Mouse (Mus musculus): ENCODE data around the gene Nfya. TPM values are rescaled to one million over a fixed set of nuclear protein-coding genes. Genes with fewer than 3 reads are reported as not detected.

The Nfya gene
- polyA plus RNA-seq, 1 experiment from 2014 or later, result 9.1 TPM

DNA sequence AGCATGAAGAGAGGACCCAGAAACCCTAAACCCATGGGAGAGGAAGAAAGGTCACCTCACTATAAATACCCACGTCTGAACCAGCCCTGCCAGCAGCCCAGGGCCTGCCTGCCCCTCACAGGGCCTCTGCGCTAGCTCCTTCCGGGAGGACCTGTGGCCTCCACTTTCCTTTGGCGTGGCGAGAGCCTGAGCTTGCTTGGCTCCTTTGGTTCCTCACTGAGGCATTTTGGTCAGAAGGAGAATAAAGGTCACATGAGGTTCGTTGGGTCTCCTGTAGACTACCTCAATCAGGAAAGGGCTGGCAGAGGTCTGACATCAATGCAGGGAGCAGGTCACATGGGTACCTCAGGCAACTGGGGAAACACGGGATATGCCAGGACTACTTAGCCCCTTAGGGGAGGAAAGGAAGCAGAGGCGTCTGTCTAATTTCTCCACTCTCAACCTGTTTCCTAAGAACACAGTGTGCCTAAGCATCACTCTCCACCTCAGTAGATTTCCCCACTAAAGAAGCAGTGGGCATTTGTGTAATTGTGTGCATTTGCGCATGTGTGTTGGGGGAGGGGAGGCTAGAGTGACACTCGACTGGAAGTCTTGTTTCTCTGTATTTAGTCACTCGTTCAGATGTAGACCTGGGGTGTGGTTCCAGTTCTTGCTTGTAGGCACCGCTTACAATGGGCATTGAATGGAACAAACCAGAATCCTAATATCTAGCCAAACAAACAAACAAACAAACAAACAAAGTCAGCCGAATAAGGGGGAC lies 17.5 kb upstream of the Nfya start:
- H3K4me1 ChIP-seq, result peaks cover 7% of the 10 kb centered on the region
- 74% methylated on average over 13 of the region's 13 CpGs for WGBS
- no peak overlapping the region for H3K27ac ChIP-seq (replicated peaks)
- no peak for ATAC-seq (ENCODE audit: low FRiP score)
- H3K36me3 ChIP-seq, result no peaks in the 10 kb centered on the region
- H3K4me3 ChIP-seq (replicated peaks), result no peak overlapping the region
- no peak overlapping the region for H3K4me2 ChIP-seq
- H3K27me3 ChIP-seq (replicated peaks), result no peaks in the 10 kb centered on the region
- H3K9ac ChIP-seq (replicated peaks), result no peak overlapping the region
- no peaks in the 10 kb centered on the region for H3K9me3 ChIP-seq (replicated peaks)

GRCm38 (mm10) chr17:48425823-48426612 lies 16.3 kb upstream of the Nfya start:
- 51% methylated on average over 9 of the region's 9 CpGs for WGBS
- H3K4me2 ChIP-seq, result no peak overlapping the region

DNA sequence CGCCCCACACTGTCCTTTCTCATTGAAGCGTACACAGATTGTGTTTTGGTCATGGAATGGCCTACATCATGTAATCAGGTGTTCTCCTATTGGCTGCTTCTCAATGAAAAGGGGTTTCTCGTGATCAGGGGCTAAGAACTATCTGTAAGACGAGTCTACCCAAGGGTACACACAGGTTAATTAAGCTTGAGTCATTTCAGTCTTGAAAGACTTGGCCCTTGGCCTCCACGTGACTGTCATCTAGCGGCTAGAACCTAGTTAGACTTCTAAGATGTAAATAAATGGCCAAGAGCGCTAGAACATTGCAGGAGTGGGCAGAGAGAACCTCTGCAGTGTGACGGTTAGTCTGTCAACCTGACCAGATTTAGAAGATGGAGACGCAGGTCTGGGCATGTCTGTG lies 14.5 kb upstream of the Nfya start:
- Histone ChIP-seq H3K36me3 (no peaks in the 10 kb centered on the region), H3K27ac (replicated peaks) (no peak overlapping the region), H3K4me2 (no peak overlapping the region), H3K9ac (replicated peaks) (no peak overlapping the region), H3K9me3 (replicated peaks) (no peaks in the 10 kb centered on the region), H3K4me3 (replicated peaks) (no peak overlapping the region), H3K27me3 (replicated peaks) (no peaks in the 10 kb centered on the region), H3K4me1 (peaks cover 7% of the 10 kb centered on the region)
- ATAC-seq (ENCODE audit: low FRiP score), result no peak
- 92% methylated on average over 9 of the region's 9 CpGs for WGBS

More at GRCm38 (mm10) chr17:48425823-48426612, 16.3 kb upstream of the Nfya start:
- Histone ChIP-seq H3K4me1 (peaks cover 7% of the 10 kb centered on the region), H3K27ac (replicated peaks) (no peak overlapping the region), H3K27me3 (replicated peaks) (no peaks in the 10 kb centered on the region), H3K36me3 (no peaks in the 10 kb centered on the region), H3K9ac (replicated peaks) (no peak overlapping the region), H3K4me3 (replicated peaks) (no peak overlapping the region), H3K9me3 (replicated peaks) (no peaks in the 10 kb centered on the region)
- ATAC-seq (ENCODE audit: low FRiP score), result no peak

DNA sequence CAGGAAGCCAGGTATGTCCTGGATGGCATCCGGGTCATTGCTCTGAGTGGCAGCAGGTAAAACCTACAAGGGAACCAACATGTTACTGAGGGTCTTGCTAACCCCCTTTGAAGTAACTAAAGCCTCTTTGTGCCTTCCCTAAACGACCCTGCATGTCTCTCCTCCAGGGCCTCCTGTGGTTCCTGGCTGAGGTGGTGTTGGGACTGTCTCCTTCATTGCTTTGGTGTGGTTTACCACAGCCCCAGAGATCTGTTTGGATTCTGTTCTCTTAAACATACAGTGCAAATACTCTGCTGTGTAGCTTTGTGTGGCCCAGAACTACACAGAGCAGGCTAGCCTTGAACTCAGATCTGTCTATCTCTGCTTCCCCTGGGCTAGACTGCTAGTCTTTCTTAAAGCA lies 9.9 kb upstream of the Nfya start:
- no peak overlapping the region for H3K9ac ChIP-seq (replicated peaks)
- no peaks in the 10 kb centered on the region for H3K27me3 ChIP-seq (replicated peaks)
- H3K4me1 ChIP-seq, result no peaks in the 10 kb centered on the region
- WGBS, result 64% methylated on average over 2 of the region's 2 CpGs
- peaks cover 6% of the 10 kb centered on the region; the same call in 1 of the 2 replicates for H3K36me3 ChIP-seq
- no peak overlapping the region for H3K4me3 ChIP-seq (replicated peaks)
- H3K9me3 ChIP-seq (replicated peaks), result no peaks in the 10 kb centered on the region
- no peak for ATAC-seq (ENCODE audit: low FRiP score)
- H3K27ac ChIP-seq (replicated peaks), result no peak overlapping the region
- H3K4me2 ChIP-seq, result no peak overlapping the region

GRCm38 (mm10) chr17:48418781-48419180 lies 9.1 kb upstream of the Nfya start:
- no peaks in the 10 kb centered on the region for H3K4me1 ChIP-seq
- no peaks in the 10 kb centered on the region for H3K9me3 ChIP-seq (replicated peaks)
- H3K27ac ChIP-seq (replicated peaks), result no peak overlapping the region
- ATAC-seq (ENCODE audit: low FRiP score), result no peak
- H3K4me2 ChIP-seq, result no peak overlapping the region
- no peaks in the 10 kb centered on the region for H3K27me3 ChIP-seq (replicated peaks)
- 100% methylated on average over 1 of the region's 1 CpGs for WGBS
- no peak overlapping the region for H3K9ac ChIP-seq (replicated peaks)
- H3K4me3 ChIP-seq (replicated peaks), result no peak overlapping the region
- H3K36me3 ChIP-seq, result peaks cover 10% of the 10 kb centered on the region; the same call in 1 of the 2 replicates

DNA sequence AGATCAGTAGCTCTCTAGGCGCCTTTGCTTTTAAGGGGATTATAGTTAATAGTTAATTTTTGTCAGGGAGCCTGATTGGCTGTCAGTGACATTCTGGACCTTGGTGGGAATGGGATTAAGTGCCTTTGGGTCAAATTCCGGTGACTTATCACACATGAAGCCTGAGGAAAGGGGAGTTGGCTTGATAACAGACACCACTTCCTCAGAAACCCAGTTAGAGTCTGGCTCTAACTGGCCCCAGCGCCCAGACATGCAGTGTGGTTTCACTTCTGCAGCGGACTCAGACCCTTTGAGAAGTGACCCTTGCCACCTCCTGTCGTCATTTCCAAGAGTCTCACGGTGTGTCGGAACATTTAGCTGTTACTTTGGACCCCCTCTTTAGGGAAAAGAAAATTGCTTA lies 8.5 kb upstream of the Nfya start:
- Histone ChIP-seq H3K4me1 (no peaks in the 10 kb centered on the region), H3K4me3 (replicated peaks) (no peak overlapping the region), H3K36me3 (peaks cover 10% of the 10 kb centered on the region; the same call in 1 of the 2 replicates), H3K9ac (replicated peaks) (no peak overlapping the region), H3K4me2 (no peak overlapping the region), H3K9me3 (replicated peaks) (no peaks in the 10 kb centered on the region), H3K27me3 (replicated peaks) (no peaks in the 10 kb centered on the region), H3K27ac (replicated peaks) (no peak overlapping the region)
- ATAC-seq (ENCODE audit: low FRiP score), result no peak
- WGBS, result 86% methylated on average over 7 of the region's 7 CpGs

GRCm38 (mm10) chr17:48417521-48417920 lies 7.8 kb upstream of the Nfya start:
- peaks cover 10% of the 10 kb centered on the region; the same call in 1 of the 2 replicates for H3K36me3 ChIP-seq
- no peaks in the 10 kb centered on the region for H3K27me3 ChIP-seq (replicated peaks)
- H3K27ac ChIP-seq (replicated peaks), result no peak overlapping the region
- no peak overlapping the region for H3K9ac ChIP-seq (replicated peaks)
- ATAC-seq (ENCODE audit: low FRiP score), result no peak
- no peak overlapping the region for H3K4me2 ChIP-seq
- H3K4me1 ChIP-seq, result no peaks in the 10 kb centered on the region
- no peaks in the 10 kb centered on the region for H3K9me3 ChIP-seq (replicated peaks)
- WGBS, result 97% methylated on average over 6 of the region's 6 CpGs
- H3K4me3 ChIP-seq (replicated peaks), result no peak overlapping the region

DNA sequence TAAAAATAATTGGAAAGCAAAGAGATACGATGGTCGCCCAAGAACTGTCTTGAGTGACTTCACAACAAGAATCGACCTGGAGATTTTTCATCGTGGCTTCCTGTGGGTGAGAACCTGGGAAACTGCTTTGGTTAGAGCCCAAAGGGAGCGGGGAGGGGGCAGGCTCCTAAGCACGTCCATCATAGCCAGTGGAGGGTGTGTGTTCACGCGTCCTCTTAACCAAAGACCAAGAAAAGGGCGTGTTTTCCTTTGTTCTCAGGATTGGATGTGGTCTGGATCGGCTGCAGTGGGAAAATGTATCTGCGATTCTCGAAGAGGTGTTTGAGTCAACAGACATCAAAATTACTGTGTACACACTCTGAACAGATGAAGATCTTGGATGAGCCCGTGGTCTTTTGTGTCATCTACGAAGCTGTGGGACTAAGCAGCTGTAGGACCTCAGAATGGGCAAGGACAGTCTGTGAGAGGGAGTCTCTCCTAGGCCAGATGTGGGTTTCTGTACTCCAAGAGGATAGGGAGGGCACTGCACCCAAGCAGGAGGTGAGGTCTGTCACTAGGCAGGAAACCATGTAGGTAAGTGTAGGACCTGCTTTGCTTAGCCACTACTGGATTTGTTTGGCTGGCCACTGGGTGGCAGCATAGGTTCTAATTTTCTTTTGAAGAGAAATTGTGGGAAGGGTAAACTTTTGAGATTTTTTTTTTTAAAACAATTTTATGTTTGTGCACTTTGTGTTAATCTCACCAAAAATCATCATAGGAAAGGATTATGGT lies 6.9 kb upstream of the Nfya start:
- Histone ChIP-seq H3K9ac (replicated peaks) (no peak overlapping the region), H3K27me3 (replicated peaks) (no peaks in the 10 kb centered on the region), H3K4me2 (no peak overlapping the region), H3K4me1 (peaks cover 6% of the 10 kb centered on the region), H3K36me3 (peaks cover 10% of the 10 kb centered on the region; the same call in 1 of the 2 replicates), H3K9me3 (replicated peaks) (no peaks in the 10 kb centered on the region), H3K27ac (replicated peaks) (no peak overlapping the region), H3K4me3 (replicated peaks) (no peak overlapping the region)
- 89% methylated on average over 14 of the region's 14 CpGs for WGBS
- ATAC-seq (ENCODE audit: low FRiP score), result peak; percentile 79

DNA sequence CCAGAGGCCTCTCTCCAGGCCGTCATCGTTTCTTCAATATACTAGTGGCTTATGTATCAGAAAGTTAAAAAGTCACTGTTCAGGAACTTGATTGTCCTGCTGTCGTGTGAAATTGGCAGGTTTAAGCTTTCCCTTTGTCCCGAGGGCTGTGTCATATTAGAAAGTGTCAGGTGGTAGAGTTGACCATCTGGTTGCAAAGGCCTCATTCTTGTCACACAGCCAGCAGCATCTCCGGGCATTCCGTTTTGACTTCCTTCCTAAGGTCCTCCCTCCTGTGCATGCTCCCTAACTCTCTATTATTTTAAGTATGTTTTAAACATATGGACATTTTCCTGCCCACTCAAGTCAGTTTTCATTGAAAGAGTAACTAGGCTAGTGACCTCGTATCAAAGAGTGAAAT lies 6.3 kb upstream of the Nfya start:
- H3K9me3 ChIP-seq (replicated peaks), result no peaks in the 10 kb centered on the region
- no peaks in the 10 kb centered on the region for H3K27me3 ChIP-seq (replicated peaks)
- H3K27ac ChIP-seq (replicated peaks), result no peak overlapping the region
- peaks cover 12% of the 10 kb centered on the region for H3K4me1 ChIP-seq
- ATAC-seq (ENCODE audit: low FRiP score), result no peak
- H3K4me3 ChIP-seq (replicated peaks), result no peak overlapping the region
- H3K36me3 ChIP-seq, result peaks cover 10% of the 10 kb centered on the region; the same call in 1 of the 2 replicates
- WGBS, result 84% methylated on average over 7 of the region's 7 CpGs
- H3K4me2 ChIP-seq, result no peak overlapping the region
- H3K9ac ChIP-seq (replicated peaks), result no peak overlapping the region

GRCm38 (mm10) chr17:48411241-48411640 lies 1.5 kb upstream of the Nfya start:
- peak overlapping the region; percentile 90 for H3K4me3 ChIP-seq (replicated peaks)
- peaks cover 32% of the 10 kb centered on the region for H3K4me1 ChIP-seq
- WGBS, result 45% methylated on average over 8 of the region's 8 CpGs
- no peaks in the 10 kb centered on the region for H3K9me3 ChIP-seq (replicated peaks)
- H3K4me2 ChIP-seq, result peak overlapping the region; percentile 85
- peak overlapping the region; percentile 99 for H3K27ac ChIP-seq (replicated peaks)
- ATAC-seq (ENCODE audit: low FRiP score), result no peak
- H3K27me3 ChIP-seq (replicated peaks), result no peaks in the 10 kb centered on the region
- H3K36me3 ChIP-seq, result peaks cover 10% of the 10 kb centered on the region; the same call in 1 of the 2 replicates
- peak overlapping the region; percentile 20; the same call in 1 of the 2 replicates for H3K9ac ChIP-seq (replicated peaks)

GRCm38 (mm10) chr17:48410299-48410785 lies 636 bp upstream of the Nfya start:
- Histone ChIP-seq H3K9ac (replicated peaks) (peak overlapping the region; percentile 66), H3K4me3 (replicated peaks) (peak overlapping the region; percentile 90), H3K27me3 (replicated peaks) (no peaks in the 10 kb centered on the region), H3K27ac (replicated peaks) (peak overlapping the region; percentile 99), H3K36me3 (peaks cover 7% of the 10 kb centered on the region; the same call in 1 of the 2 replicates), H3K4me2 (peak overlapping the region; percentile 85), H3K9me3 (replicated peaks) (no peaks in the 10 kb centered on the region), H3K4me1 (peaks cover 32% of the 10 kb centered on the region)
- 0% methylated on average over 13 of the region's 13 CpGs for WGBS
- ATAC-seq (ENCODE audit: low FRiP score), result peak; percentile 16
